ENCODE assay signal across 17 mouse cellular contexts in the genomic region with DNA sequence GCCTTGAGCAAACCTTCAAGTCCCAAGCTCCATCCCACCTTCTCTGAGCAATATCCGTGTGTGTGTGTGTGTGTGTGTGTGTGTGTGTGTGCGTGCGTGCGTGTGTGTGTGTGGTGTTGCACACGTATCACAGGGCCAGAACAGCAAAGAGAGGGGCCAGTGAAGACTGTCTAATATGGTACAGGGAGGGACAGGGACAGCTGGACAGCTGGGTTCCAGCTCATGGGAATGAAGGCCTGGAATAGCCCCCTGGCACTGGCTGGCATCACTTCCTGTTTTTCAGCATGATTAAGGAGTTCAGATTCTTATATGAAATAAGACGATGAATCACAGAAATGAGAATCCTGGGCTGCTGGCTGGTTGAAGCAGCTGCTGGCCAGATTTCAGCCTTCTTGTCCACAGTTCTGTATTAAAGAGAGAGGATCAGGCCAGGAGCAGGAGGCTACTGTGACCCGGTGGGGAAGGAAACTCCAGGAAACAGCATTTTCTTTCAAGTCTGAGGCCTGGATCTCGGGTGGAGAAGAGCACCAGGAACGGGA. TPM values are rescaled to one million over a fixed set of nuclear protein-coding genes. Genes with fewer than 3 reads are reported as not detected.
DNase-seq lines count a peak whose midpoint lies in the region; ATAC-seq and TF ChIP-seq lines count a peak whose summit lies in the region.
"Had no signal": no experiment of that assay in that cellular context is flagged by ENCODE, and none has a peak within 500 bp of the region (broad histone marks: within the 10 kb centered on the region; RNA-seq: fewer than 3 reads in every experiment).

No protein-coding gene starts in this region.

- H3K27ac ChIP-seq in embryonic facial prominence, embryonic 13.5 days: 0 out of 2 replicates have a peak overlapping the region, but pooled peaks have one; percentile 22
- H3K27ac ChIP-seq in embryonic facial prominence, embryonic 10.5 days (replicated peaks): no peak overlapping the region; the same call in 1 of the 2 replicates
- peak overlapping the region; percentile 4; the same call in 1 of the 2 replicates for H3K27ac ChIP-seq in liver, adult 2 months (replicated peaks; ENCODE audit: insufficient read depth, low read depth, low read length)
- 0 out of 2 replicates have a peak overlapping the region, but pooled peaks have one; percentile 63 for H3K27ac ChIP-seq in brown adipose tissue, adult 24 weeks (replicated peaks; ENCODE audit: low read depth, low read length)
- H3K27ac ChIP-seq: embryonic facial prominence, embryonic 12.5 days; forebrain, embryonic 15.5 days; midbrain, embryonic 10.5 days had no signal

- DNase-seq in embryonic facial prominence, embryonic 10.5 days (ENCODE audit: low spot score): no peak
- DNase-seq in liver, adult 2 months (ENCODE audit: extremely low read depth, low read depth, low spot score): no peak
- DNase-seq in liver: no peak
- no peak for DNase-seq in spleen, postnatal 36 days (ENCODE audit: low spot score in 2 of 2)
- DNase-seq in kidney, adult 8-10 months: no peak
- DNase-seq: adrenal gland, postnatal 14 days; cerebellum, postnatal 36 days; heart, postnatal 10 days; kidney, postnatal 10 days; lung, adult 18-20 months had no signal

- H3K4me1 ChIP-seq in embryonic facial prominence, embryonic 13.5 days: peaks cover 12% of the 10 kb centered on the region
- peaks cover 30% of the 10 kb centered on the region for H3K4me1 ChIP-seq in embryonic facial prominence, embryonic 10.5 days
- 0 out of 2 replicates have a peak, but pooled peaks cover 1% of the 10 kb centered on the region for H3K4me1 ChIP-seq in liver, adult 2 months (ENCODE audit: control insufficient read depth, insufficient read depth, low read length)
- H3K4me1 ChIP-seq in brown adipose tissue, adult 24 weeks (ENCODE audit: control insufficient read depth, insufficient read depth, insufficient read length, low read length): peaks cover 25% of the 10 kb centered on the region
- H3K4me1 ChIP-seq: embryonic facial prominence, embryonic 12.5 days; forebrain, embryonic 15.5 days; midbrain, embryonic 10.5 days had no signal

- H3K27me3 ChIP-seq in embryonic facial prominence, embryonic 13.5 days: no peaks in the 10 kb centered on the region
- H3K27me3 ChIP-seq in embryonic facial prominence, embryonic 10.5 days (replicated peaks; ENCODE audit: low read depth, poor library complexity, severe bottlenecking): no peaks in the 10 kb centered on the region
- no peaks in the 10 kb centered on the region for H3K27me3 ChIP-seq in liver, adult 2 months (ENCODE audit: control insufficient read depth, insufficient read depth, low read length)
- H3K27me3 ChIP-seq: embryonic facial prominence, embryonic 12.5 days; forebrain, embryonic 15.5 days had no signal

- no peaks in the 10 kb centered on the region for H3K9me3 ChIP-seq in embryonic facial prominence, embryonic 13.5 days
- H3K9me3 ChIP-seq in embryonic facial prominence, embryonic 10.5 days: no peaks in the 10 kb centered on the region
- H3K9me3 ChIP-seq: embryonic facial prominence, embryonic 12.5 days; forebrain, embryonic 15.5 days; midbrain, embryonic 10.5 days had no signal

- TF ChIP-seq CTCF in liver, adult 2 months (IDR thresholded peaks at IDR 0.05; ENCODE audit: low read depth, low read length): no peak

- 71% methylated on average over 9 of the region's 9 CpGs for WGBS in embryonic facial prominence, embryonic 13.5 days
- 73% methylated on average over 9 of the region's 9 CpGs for WGBS in embryonic facial prominence, embryonic 10.5 days
- WGBS in liver, adult 2 months: 76% methylated on average over 9 of the region's 9 CpGs

- no peak overlapping the region for H3K9ac ChIP-seq in embryonic facial prominence, embryonic 13.5 days
- no peak overlapping the region for H3K9ac ChIP-seq in liver, adult 2 months (ENCODE audit: low read depth, low read length)
- H3K9ac ChIP-seq: embryonic facial prominence, embryonic 12.5 days; forebrain, embryonic 15.5 days had no signal

- no peak overlapping the region for H3K4me3 ChIP-seq in embryonic facial prominence, embryonic 13.5 days
- no peak overlapping the region for H3K4me3 ChIP-seq in embryonic facial prominence, embryonic 10.5 days
- H3K4me3 ChIP-seq in liver, adult 2 months (ENCODE audit: insufficient read depth, low read depth, low read length): no peak overlapping the region
- no peak overlapping the region for H3K4me3 ChIP-seq in brown adipose tissue, adult 24 weeks (ENCODE audit: insufficient read depth, low read depth, low read length)
- H3K4me3 ChIP-seq: embryonic facial prominence, embryonic 12.5 days; forebrain, embryonic 15.5 days; midbrain, embryonic 10.5 days had no signal

- no peak overlapping the region for H3K4me2 ChIP-seq in embryonic facial prominence, embryonic 13.5 days
- H3K4me2 ChIP-seq: embryonic facial prominence, embryonic 12.5 days; forebrain, embryonic 15.5 days had no signal

- no peak for ATAC-seq in embryonic facial prominence, embryonic 13.5 days (ENCODE audit: insufficient number of reproducible peaks, insufficient read depth, low FRiP score, low TSS enrichment, low read depth)
- 0 out of 2 replicates have a peak, but pooled peaks have one; percentile 6 for ATAC-seq in megakaryocyte, adult 5-6 weeks (ENCODE audit: poor library complexity, severe bottlenecking)
- ATAC-seq: forebrain, embryonic 15.5 days had no signal

- TF ChIP-seq POLR2A in liver, adult 2 months (IDR thresholded peaks at IDR 0.05; ENCODE audit: extremely low read depth, insufficient read depth, low read length): no peak

- H3K79me2 ChIP-seq in liver, adult 2 months (ENCODE audit: control insufficient read depth, insufficient read depth, low read length): no peaks in the 10 kb centered on the region

- no peaks in the 10 kb centered on the region for H3K36me3 ChIP-seq in embryonic facial prominence, embryonic 13.5 days
- no peaks in the 10 kb centered on the region for H3K36me3 ChIP-seq in embryonic facial prominence, embryonic 10.5 days (replicated peaks)
- no peaks in the 10 kb centered on the region for H3K36me3 ChIP-seq in liver, adult 2 months (ENCODE audit: control insufficient read depth, insufficient read depth, low read length)
- H3K36me3 ChIP-seq: embryonic facial prominence, embryonic 12.5 days; forebrain, embryonic 15.5 days; midbrain, embryonic 10.5 days had no signal

RNA-seq across cellular contexts. Expression of gene Gm17455, which starts 20.0 kb away (rescaled TPM):
- polyA plus RNA-seq in embryonic facial prominence, embryonic 13.5 days (2015; fragmentation: Nextera tagmentation; extraction: Ambion mirVana): 1.9 and 2.0 TPM in 2 replicates
- 0.96 and 2.6 TPM in 2 replicates for polyA plus RNA-seq in embryonic facial prominence, embryonic 10.5 days (2016; fragmentation: Nextera tagmentation; extraction: Ambion mirVana)
- total RNA-seq in liver, adult 2 months (2014; rRNA removed): not detected in 2 replicates
- polyA plus RNA-seq in liver, adult 2 months (2012; rRNA removed): not detected in 2 replicates
- not detected in 2 replicates for polyA plus RNA-seq in brown adipose tissue, adult 24 weeks (2012; ENCODE audit: insufficient read depth, insufficient read length, missing spikeins)
- 0.91 and 1.0 TPM in 2 replicates for total RNA-seq in megakaryocyte, adult 5-6 weeks (2015)
- 0.20 TPM in 1 of 2 replicates, not detected in the other for total RNA-seq in megakaryocyte, adult 5-6 weeks (2017)
- total RNA-seq: adrenal gland, postnatal 14 days; gastrocnemius, adult 8-10 months; heart, postnatal 10 days had no signal

RNA-seq across cellular contexts. Expression of gene Vsir, which starts 32.8 kb away (rescaled TPM):
- 1.5 and 1.9 TPM in 2 replicates for polyA plus RNA-seq in embryonic facial prominence, embryonic 13.5 days (2015; fragmentation: Nextera tagmentation; extraction: Ambion mirVana)
- polyA plus RNA-seq in embryonic facial prominence, embryonic 10.5 days (2016; fragmentation: Nextera tagmentation; extraction: Ambion mirVana): 2.3 and 2.6 TPM in 2 replicates
- total RNA-seq in liver, adult 2 months (2014; rRNA removed): 5.3 and 5.8 TPM in 2 replicates
- polyA plus RNA-seq in liver, adult 2 months (2012; rRNA removed): 5.6 and 8.1 TPM in 2 replicates
- polyA plus RNA-seq in brown adipose tissue, adult 24 weeks (2012; ENCODE audit: insufficient read depth, insufficient read length, missing spikeins): 14.7 and 16.0 TPM in 2 replicates
- 267 and 312 TPM in 2 replicates for total RNA-seq in megakaryocyte, adult 5-6 weeks (2015)
- total RNA-seq in megakaryocyte, adult 5-6 weeks (2017): 783 and 809 TPM in 2 replicates
